Mouse (Mus musculus) neural tube, embryonic 14.5 days (tissue): ENCODE results near the gene Tspan14. TPM values are rescaled to one million over a fixed set of nuclear protein-coding genes. Genes with fewer than 3 reads are reported as not detected.

ENCODE experiments used
- ATAC-seq: fragments of 200-750 bp; cut with Nextera tagmentation; 2 replicates; pipeline ENCODE4 v1.8.0; 2017; ENCODE audit warnings: low read depth, mild to moderate bottlenecking, moderate TSS enrichment, moderate library complexity
- H3K27ac ChIP-seq: fragments of 300-500 bp; sonication (generic); 2 replicates; pipeline ENCODE4 v1.5.1; 2014; ENCODE audit warnings: low read depth, mild to moderate bottlenecking, control low read depth, low read length, moderate library complexity, mixed read lengths
- H3K27me3 ChIP-seq: fragments of 300-500 bp; sonication (generic); 2 replicates; pipeline ENCODE4 v1.6.1; 2014; ENCODE audit warnings: low read length; ENCODE audit not compliant: control insufficient read depth, insufficient read depth
- H3K36me3 ChIP-seq: fragments of 300-500 bp; sonication (generic); 2 replicates; pipeline ENCODE4 v1.6.1; 2014; ENCODE audit warnings: low read length, mixed read lengths; ENCODE audit not compliant: control insufficient read depth, insufficient read depth
- H3K4me1 ChIP-seq: fragments of 300-500 bp; sonication (generic); 2 replicates; pipeline ENCODE4 v1.6.1; 2014; ENCODE audit warnings: low read length; ENCODE audit not compliant: control insufficient read depth, insufficient read depth
- H3K4me2 ChIP-seq: fragments of 300-500 bp; sonication (generic); 2 replicates; pipeline ENCODE4 v1.6.1; 2014; ENCODE audit warnings: mild to moderate bottlenecking, low read depth, low read length, control low read depth
- H3K4me3 ChIP-seq: fragments of 300-500 bp; sonication (generic); 2 replicates; pipeline ENCODE4 v1.5.1; 2014; ENCODE audit warnings: low read depth, low read length, control low read depth, mixed read lengths
- H3K9ac ChIP-seq: fragments of 300-500 bp; sonication (generic); replicated peaks from 2 replicates; pipeline ENCODE4 v1.6.1; 2014; ENCODE audit warnings: low read depth, mild to moderate bottlenecking, control low read depth, low read length, mixed read lengths
- H3K9me3 ChIP-seq: fragments of 300-500 bp; sonication (generic); 2 replicates; pipeline ENCODE4 v1.6.1; 2016; ENCODE audit warnings: low read length; ENCODE audit not compliant: control insufficient read depth
- WGBS: fragments of 180-500 bp; shearing (Covaris S2); extraction: QIAGEN DNeasy Blood & Tissue Kit; methylation state at CpG from one replicate; pipeline ENCODE4 v1.1.7; 2014; 5-methylcytosine and 5-hydroxymethylcytosine counted together
- polyA plus RNA-seq: library from polyadenylated mRNA; unstranded; fragments of >200 nt; fragmentation: Nextera tagmentation; extraction: Ambion mirVana; gene quantifications from 2 replicates; pipeline ENCODE4 v1.2.1, GENCODE M21; 2014

The Tspan14 gene
- polyA plus RNA-seq = 45.2 and 66.3 TPM in 2 replicates

- Histone ChIP-seq H3K9ac (peak within 1 kb of the TSS; percentile 60), H3K27me3 (no peaks in the 10 kb centered on the region), H3K4me3 (peak within 1 kb of the TSS; percentile 57), H3K9me3 (no peaks in the 10 kb centered on the region), H3K4me1 (peaks cover 16% of the 10 kb centered on the region), H3K27ac (peak within 1 kb of the TSS; percentile 79), H3K36me3 (no peaks in the 10 kb centered on the region), H3K4me2 (peak within 1 kb of the TSS; percentile 90)
- under 1% methylated on average over 48 of the region's 54 CpGs for WGBS
- ATAC-seq = peak; percentile 68
Observed at GRCm38 (mm10) chr14:40966392-40966861, at the start of gene Tspan14. TSS of gene Tspan14 (minus strand) at chr14:40966807.

- Histone ChIP-seq H3K27me3 (no peaks in the 10 kb centered on the region), H3K27ac (no peak overlapping the region), H3K9me3 (no peaks in the 10 kb centered on the region), H3K4me1 (0 out of 2 replicates have a peak, but pooled peaks cover 3% of the 10 kb centered on the region), H3K36me3 (no peaks in the 10 kb centered on the region), H3K4me2 (no peak overlapping the region), H3K4me3 (no peak overlapping the region), H3K9ac (no peak overlapping the region)
- no peak for ATAC-seq
- WGBS = 79% methylated on average over 5 of the region's 5 CpGs
Observed at GRCm38 (mm10) chr14:41014701-41015240, 48.2 kb upstream of the Tspan14 start.

- 0 out of 2 replicates have a peak, but pooled peaks cover 3% of the 10 kb centered on the region for H3K4me1 ChIP-seq
- ATAC-seq = peak; percentile 99
- no peaks in the 10 kb centered on the region for H3K36me3 ChIP-seq
- H3K4me3 ChIP-seq = peak within 1 kb of the TSS; percentile 54
- H3K9me3 ChIP-seq = no peaks in the 10 kb centered on the region
- H3K4me2 ChIP-seq = peak within 1 kb of the TSS; percentile 78
- H3K27me3 ChIP-seq = no peaks in the 10 kb centered on the region
- WGBS = 4% methylated on average over 32 of the region's 32 CpGs
- peak within 1 kb of the TSS; percentile 75 for H3K27ac ChIP-seq
- H3K9ac ChIP-seq = peak within 1 kb of the TSS; percentile 76
Observed at GRCm38 (mm10) chr14:41013630-41014613, 47.3 kb upstream of the Tspan14 start, which contains the start of gene Fam213a. TSS of gene Fam213a (minus strand) at chr14:41013788.

- Histone ChIP-seq H3K9me3 (no peaks in the 10 kb centered on the region), H3K4me1 (0 out of 2 replicates have a peak, but pooled peaks cover 3% of the 10 kb centered on the region), H3K27ac (no peak overlapping the region), H3K36me3 (no peaks in the 10 kb centered on the region), H3K9ac (peak overlapping the region; percentile 76), H3K27me3 (no peaks in the 10 kb centered on the region), H3K4me2 (peak overlapping the region; percentile 78), H3K4me3 (peak overlapping the region; percentile 54)
- WGBS = 17% methylated on average over 9 of the region's 9 CpGs
- peak; percentile 4; the same call in 1 of the 2 replicates for ATAC-seq
Observed at GRCm38 (mm10) chr14:41013143-41013542, 46.5 kb upstream of the Tspan14 start.

- H3K4me1 ChIP-seq = 0 out of 2 replicates have a peak, but pooled peaks cover 3% of the 10 kb centered on the region
- no peak for ATAC-seq
- H3K36me3 ChIP-seq = no peaks in the 10 kb centered on the region
- 91% methylated on average over 3 of the region's 3 CpGs for WGBS
- H3K9ac ChIP-seq = no peak overlapping the region
- H3K4me2 ChIP-seq = no peak overlapping the region
- H3K9me3 ChIP-seq = no peaks in the 10 kb centered on the region
- no peaks in the 10 kb centered on the region for H3K27me3 ChIP-seq
- no peak overlapping the region for H3K27ac ChIP-seq
- no peak overlapping the region for H3K4me3 ChIP-seq
Observed at GRCm38 (mm10) chr14:41011916-41012315, 45.3 kb upstream of the Tspan14 start.

- ATAC-seq = no peak
- H3K4me1 ChIP-seq = peaks cover 12% of the 10 kb centered on the region; the same call in 1 of the 2 replicates
- H3K36me3 ChIP-seq = no peaks in the 10 kb centered on the region
- no peak overlapping the region for H3K27ac ChIP-seq
- no peaks in the 10 kb centered on the region for H3K9me3 ChIP-seq
- 88% methylated on average over 2 of the region's 2 CpGs for WGBS
- H3K27me3 ChIP-seq = no peaks in the 10 kb centered on the region
- H3K9ac ChIP-seq = no peak overlapping the region
- no peak overlapping the region for H3K4me2 ChIP-seq
- no peak overlapping the region for H3K4me3 ChIP-seq
Observed at GRCm38 (mm10) chr14:41008138-41008537, 41.5 kb upstream of the Tspan14 start.

- no peak overlapping the region for H3K4me2 ChIP-seq
- peaks cover 9% of the 10 kb centered on the region; the same call in 1 of the 2 replicates for H3K4me1 ChIP-seq
- no peak overlapping the region for H3K4me3 ChIP-seq
- H3K27ac ChIP-seq = no peak overlapping the region
- ATAC-seq = no peak
- H3K36me3 ChIP-seq = no peaks in the 10 kb centered on the region
- no peaks in the 10 kb centered on the region for H3K9me3 ChIP-seq
- 53% methylated on average over 5 of the region's 5 CpGs for WGBS
- H3K9ac ChIP-seq = no peak overlapping the region
- no peaks in the 10 kb centered on the region for H3K27me3 ChIP-seq
Observed at GRCm38 (mm10) chr14:41007641-41008040, 41.0 kb upstream of the Tspan14 start.

- Histone ChIP-seq H3K4me3 (no peak overlapping the region), H3K36me3 (no peaks in the 10 kb centered on the region), H3K9ac (no peak overlapping the region), H3K27ac (no peak overlapping the region), H3K9me3 (no peaks in the 10 kb centered on the region), H3K4me2 (no peak overlapping the region), H3K27me3 (no peaks in the 10 kb centered on the region), H3K4me1 (peaks cover 9% of the 10 kb centered on the region; the same call in 1 of the 2 replicates)
- ATAC-seq = no peak
- WGBS = 65% methylated on average over 3 of the region's 3 CpGs
Observed at GRCm38 (mm10) chr14:41006899-41007298, 40.3 kb upstream of the Tspan14 start.
